Comparison of ENCODE assay signal across 15 mouse cellular contexts in genomic region chr17:79991166-79991958, GRCm38 (mm10).
DNase-seq lines count a peak whose midpoint lies in the region; ATAC-seq and TF ChIP-seq lines count a peak whose summit lies in the region.
"Had no signal": no experiment of that assay in that cellular context is flagged by ENCODE, and none has a peak within 500 bp of the region (broad histone marks: within the 10 kb centered on the region; RNA-seq: fewer than 3 reads in every experiment).

No protein-coding gene starts in this region.

- CTCF ChIA-PET in Patski (lab: Charles Lee): interaction anchor here (2.8 kb wide), 1 partner anchor 14 kb away, joined by 7 read pairs; no protein-coding TSS in a partner anchor

- H3K4me1 ChIP-seq in forebrain, postnatal 0 days (ENCODE audit: insufficient read depth): no peaks in the 10 kb centered on the region
- no peaks in the 10 kb centered on the region for H3K4me1 ChIP-seq in forebrain, embryonic 11.5 days (replicated peaks; ENCODE audit: control insufficient read depth, insufficient read depth, low read length)
- H3K4me1 ChIP-seq in heart, embryonic 11.5 days (ENCODE audit: control insufficient read depth, insufficient read depth, low read length): peaks cover 5% of the 10 kb centered on the region
- H3K4me1 ChIP-seq: midbrain, embryonic 13.5 days; neural tube, embryonic 12.5 days had no signal

- no peak overlapping the region for H3K9ac ChIP-seq in forebrain, postnatal 0 days
- H3K9ac ChIP-seq in forebrain, embryonic 11.5 days (ENCODE audit: low read length): no peak overlapping the region
- H3K9ac ChIP-seq in heart, embryonic 11.5 days (ENCODE audit: low read depth, low read length): no peak overlapping the region
- H3K9ac ChIP-seq: midbrain, embryonic 13.5 days; neural tube, embryonic 12.5 days had no signal

- in situ Hi-C loops in Patski (cut with MboI; ENCODE audit: low pct_unique_long_range_greater_than_20kb): loop anchor here (10.0 kb wide), 1 partner anchor 107 kb away; no protein-coding TSS in a partner anchor

- 70% methylated on average over 12 of the region's 12 CpGs for WGBS in forebrain, postnatal 0 days
- WGBS in forebrain, embryonic 11.5 days: 85% methylated on average over 12 of the region's 12 CpGs
- 74% methylated on average over 12 of the region's 12 CpGs for WGBS in heart, embryonic 11.5 days (ENCODE audit: insufficient replicate concordance)

- H3K27ac ChIP-seq in forebrain, postnatal 0 days (ENCODE audit: low read depth, low read length): no peak overlapping the region
- no peak overlapping the region for H3K27ac ChIP-seq in forebrain, embryonic 11.5 days (ENCODE audit: low read depth, low read length)
- no peak overlapping the region for H3K27ac ChIP-seq in heart, embryonic 11.5 days (ENCODE audit: low read depth, low read length)
- H3K27ac ChIP-seq: left cerebral cortex, adult 2 months; midbrain, embryonic 13.5 days; neural tube, embryonic 12.5 days had no signal

- no peak overlapping the region for H3K4me2 ChIP-seq in forebrain, postnatal 0 days (ENCODE audit: low read depth)
- H3K4me2 ChIP-seq in forebrain, embryonic 11.5 days (ENCODE audit: low read depth, low read length, severe bottlenecking): no peak overlapping the region
- H3K4me2 ChIP-seq in heart, embryonic 11.5 days: no peak overlapping the region
- H3K4me2 ChIP-seq: midbrain, embryonic 13.5 days; neural tube, embryonic 12.5 days had no signal

- H3K9me3 ChIP-seq in forebrain, postnatal 0 days (ENCODE audit: low read length): no peaks in the 10 kb centered on the region
- no peaks in the 10 kb centered on the region for H3K9me3 ChIP-seq in forebrain, embryonic 11.5 days (ENCODE audit: control insufficient read depth, low read length)
- no peaks in the 10 kb centered on the region for H3K9me3 ChIP-seq in heart, embryonic 11.5 days (replicated peaks; ENCODE audit: control insufficient read depth, low read length)
- H3K9me3 ChIP-seq: midbrain, embryonic 13.5 days; neural tube, embryonic 12.5 days had no signal

- POLR2A ChIA-PET in Patski (lab: Charles Lee): no interaction called here

- H3K4me3 ChIP-seq in forebrain, postnatal 0 days (ENCODE audit: low read depth, low read length): no peak overlapping the region
- no peak overlapping the region for H3K4me3 ChIP-seq in forebrain, embryonic 11.5 days (ENCODE audit: low read depth, low read length)
- no peak overlapping the region for H3K4me3 ChIP-seq in heart, embryonic 11.5 days (ENCODE audit: low read depth, low read length)
- H3K4me3 ChIP-seq: left cerebral cortex, adult 2 months; midbrain, embryonic 13.5 days; neural tube, embryonic 12.5 days had no signal

- no peak for TF ChIP-seq CTCF in forebrain, postnatal 0 days (IDR thresholded peaks at IDR 0.05; ENCODE audit: low read depth)
- TF ChIP-seq CTCF in Patski (IDR thresholded peaks at IDR 0.05): no peak

- intact Hi-C loops in gastrocnemius, postnatal 36 days (cut with DNase I): loop anchor here (1.0 kb wide), 1 partner anchor 14 kb away; no protein-coding TSS in a partner anchor

- no peaks in the 10 kb centered on the region for H3K36me3 ChIP-seq in forebrain, postnatal 0 days (ENCODE audit: insufficient read depth)
- H3K36me3 ChIP-seq in forebrain, embryonic 11.5 days (ENCODE audit: control insufficient read depth, insufficient read depth, low read length): no peaks in the 10 kb centered on the region
- H3K36me3 ChIP-seq in heart, embryonic 11.5 days (ENCODE audit: control insufficient read depth, insufficient read depth, low read length): no peaks in the 10 kb centered on the region
- H3K36me3 ChIP-seq: midbrain, embryonic 13.5 days; neural tube, embryonic 12.5 days had no signal

- no peak for DNase-seq in forebrain, postnatal 0 days
- no peak for DNase-seq in forebrain, embryonic 11.5 days (ENCODE audit: low spot score)
- DNase-seq in Patski (ENCODE audit: low read depth, low spot score): peak; percentile 83
- peak; percentile 48 to 59 for DNase-seq in gastrocnemius, postnatal 36 days
- DNase-seq in kidney, postnatal 25 days: peak; percentile 13 to 66
- no peak for DNase-seq in frontal cortex, postnatal 36 days (ENCODE audit: low spot score in 2 of 2)
- DNase-seq in embryo, embryonic 9.5 days (ENCODE audit: extremely low spot score): no peak
- DNase-seq: cerebellum, adult 18-20 months; heart, postnatal 4 days; liver; lung, postnatal 14 days had no signal

- H3K27me3 ChIP-seq in forebrain, postnatal 0 days (ENCODE audit: insufficient read depth, low read length): no peaks in the 10 kb centered on the region
- no peaks in the 10 kb centered on the region for H3K27me3 ChIP-seq in forebrain, embryonic 11.5 days (ENCODE audit: control insufficient read depth, insufficient read depth, low read length)
- H3K27me3 ChIP-seq in Patski: peaks cover 12% of the 10 kb centered on the region
- no peaks in the 10 kb centered on the region for H3K27me3 ChIP-seq in heart, embryonic 11.5 days (ENCODE audit: control insufficient read depth, insufficient read depth, low read length)
- H3K27me3 ChIP-seq: midbrain, embryonic 13.5 days; neural tube, embryonic 12.5 days had no signal

- ATAC-seq in forebrain, postnatal 0 days: peak; percentile 63
- no peak for ATAC-seq in forebrain, embryonic 11.5 days (replicated peaks; ENCODE audit: low FRiP score)
- peak; percentile 95 for ATAC-seq in Patski
- no peak for ATAC-seq in heart, embryonic 11.5 days (replicated peaks; ENCODE audit: insufficient number of reproducible peaks, low FRiP score, low TSS enrichment)
- ATAC-seq: midbrain, embryonic 13.5 days had no signal

Comparison
In these comparisons a context has a peak if more than half of its experiments do, and no peak if none do; other contexts are left out.
1. ATAC-seq: peak in forebrain, postnatal 0 days (single experiment) and Patski (single experiment); none in forebrain, embryonic 11.5 days (single experiment) and heart, embryonic 11.5 days (single experiment).
2. DNase-seq: peak in Patski (single experiment), gastrocnemius, postnatal 36 days (2 of 2) and kidney, postnatal 25 days (2 of 2); none in forebrain, postnatal 0 days (single experiment), forebrain, embryonic 11.5 days (single experiment), frontal cortex, postnatal 36 days (0 of 2) and embryo, embryonic 9.5 days (single experiment).